Mouse (Mus musculus) bone marrow macrophage, adult 2 months (primary cell): ENCODE data around the gene Tra2b. TPM values are rescaled to one million over a fixed set of nuclear protein-coding genes. Genes with fewer than 3 reads are reported as not detected.
A peak's percentile ranks its signal among the peaks of the same experiment; 100 is the strongest.
"Not testable (repeated sequence)": the region's sequence is repeated elsewhere in the genome, so short reads cannot be mapped to it uniquely, and the experiment has no call there.

Source experiments
- H3K27ac ChIP-seq: 2 replicates; pipeline ENCODE4 v1.5.1; 2012; ENCODE audit warnings: low read depth, low read length; ENCODE audit not compliant: insufficient read depth
- H3K4me1 ChIP-seq: 2 replicates; pipeline ENCODE4 v1.6.1; 2012; ENCODE audit warnings: low read length; ENCODE audit not compliant: control insufficient read depth, insufficient read depth
- H3K4me3 ChIP-seq: 2 replicates; pipeline ENCODE4 v1.5.1; 2012; ENCODE audit warnings: mild to moderate bottlenecking, low read length, moderate library complexity; ENCODE audit not compliant: insufficient read depth
- CTCF ChIP-seq: IDR thresholded peaks from 2 replicates; pipeline ENCODE4 v1.5.1; 2012; ENCODE audit warnings: low read depth, mild to moderate bottlenecking, low read length, moderate library complexity
- POLR2A ChIP-seq: IDR thresholded peaks from 2 replicates; pipeline ENCODE4 v1.6.1; 2012; ENCODE audit warnings: mild to moderate bottlenecking, low read depth, low read length, borderline replicate concordance
- polyA plus RNA-seq: library from polyadenylated mRNA; stranded (reverse); fragments of >200 nt; gene quantifications from 2 replicates; pipeline ENCODE4 v1.2.4, GENCODE M21; 2012; ENCODE audit not compliant: missing spikeins, insufficient read depth, insufficient read length

The Tra2b gene
- polyA plus RNA-seq, 1 experiment, result 98.3 TPM

GRCm38 (mm10) chr16:22275142-22275541 is 9.3 kb upstream of the Tra2b start:
- Histone ChIP-seq H3K4me3 (no peak overlapping the region), H3K4me1 (no peaks in the 10 kb centered on the region), H3K27ac (no peak overlapping the region)
- TF ChIP-seq POLR2A (no peak), CTCF (no peak)

- Histone ChIP-seq H3K4me3 (no peak overlapping the region), H3K4me1 (peaks cover 4% of the 10 kb centered on the region; the same call in 1 of the 2 replicates), H3K27ac (no peak overlapping the region)
- TF ChIP-seq POLR2A, result no peak
Observed at GRCm38 (mm10) chr16:22270491-22270890, 4.7 kb upstream of the Tra2b start.

GRCm38 (mm10) chr16:22266384-22266783 is 579 bp upstream of the Tra2b start:
- Histone ChIP-seq H3K4me3 (peak overlapping the region; percentile 82), H3K27ac (no peak overlapping the region)
- TF ChIP-seq POLR2A (no peak), CTCF (no peak)

GRCm38 (mm10) chr16:22264962-22265848 is 600 bp downstream of the Tra2b start:
- Histone ChIP-seq H3K4me3 (peak overlapping the region; percentile 100), H3K27ac (peak overlapping the region; percentile 85), H3K4me1 (peaks cover 6% of the 10 kb centered on the region)
- TF ChIP-seq CTCF (no peak), POLR2A (no peak)

More at GRCm38 (mm10) chr16:22266384-22266783, 579 bp upstream of the Tra2b start:
- H3K4me1 ChIP-seq, result peaks cover 6% of the 10 kb centered on the region

- Histone ChIP-seq H3K4me1 (peaks cover 8% of the 10 kb centered on the region), H3K4me3 (peak overlapping the region; percentile 100), H3K27ac (peak overlapping the region; percentile 85)
- no peak for TF ChIP-seq CTCF
- no peak for TF ChIP-seq POLR2A
Observed at GRCm38 (mm10) chr16:22264232-22264961, 1.4 kb downstream of the Tra2b start.

- no peak overlapping the region for H3K27ac ChIP-seq
- peak overlapping the region; percentile 20; the same call in 1 of the 2 replicates for H3K4me3 ChIP-seq
- TF ChIP-seq CTCF, result no peak
- TF ChIP-seq POLR2A, result no peak
- H3K4me1 ChIP-seq, result peaks cover 11% of the 10 kb centered on the region
Observed at GRCm38 (mm10) chr16:22263124-22263523, 2.7 kb downstream of the Tra2b start.

GRCm38 (mm10) chr16:22261563-22261962 is 4.2 kb downstream of the Tra2b start:
- Histone ChIP-seq H3K4me1 (peaks cover 11% of the 10 kb centered on the region), H3K4me3 (no peak overlapping the region), H3K27ac (no peak overlapping the region)
- no peak for TF ChIP-seq CTCF
- TF ChIP-seq POLR2A, result no peak

GRCm38 (mm10) chr16:22260423-22261143 is 5.2 kb downstream of the Tra2b start:
- TF ChIP-seq CTCF (no peak), POLR2A (no peak)
- Histone ChIP-seq H3K4me3 (no peak overlapping the region), H3K4me1 (peaks cover 8% of the 10 kb centered on the region), H3K27ac (no peak overlapping the region)

- not testable (repeated sequence) for H3K4me3 ChIP-seq, H3K27ac ChIP-seq, H3K4me1 ChIP-seq
Observed at GRCm38 (mm10) chr16:22252255-22252654, 13.6 kb downstream of the Tra2b start.
